Mouse (Mus musculus): ENCODE data around the gene Sipa1l3. TPM values are rescaled to one million over a fixed set of nuclear protein-coding genes. Genes with fewer than 3 reads are reported as not detected.

The Sipa1l3 gene
- polyA plus RNA-seq, 1 experiment from 2014 or later: 9.7 TPM

DNA sequence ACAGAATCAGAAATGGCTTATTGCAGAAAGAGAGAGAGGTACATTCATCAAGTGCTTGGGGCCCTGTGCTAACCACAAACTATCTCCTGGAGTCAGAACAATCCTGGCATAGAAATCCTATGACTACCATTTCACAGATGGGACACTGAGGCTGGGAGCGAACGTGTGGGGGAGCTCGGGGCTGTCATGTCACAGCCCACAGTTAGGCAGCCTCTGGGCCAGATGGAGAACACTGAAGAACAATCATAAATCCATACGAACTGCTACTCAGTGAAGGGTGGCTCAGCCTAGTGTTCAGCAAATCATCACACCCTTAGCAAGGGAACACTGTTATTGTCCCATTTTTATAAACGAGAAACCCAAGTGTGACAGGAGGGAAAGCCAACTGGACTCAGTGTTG, 1.3 kb downstream of the Sipa1l3 start:
- ATAC-seq (ENCODE audit: low FRiP score, low TSS enrichment) (no peak), DNase-seq (ENCODE audit: low spot score) (no peak)
- Histone ChIP-seq H3K27ac (replicated peaks) (no peak overlapping the region), H3K4me1 (replicated peaks; ENCODE audit: control insufficient read depth, insufficient read depth) (peaks cover 8% of the 10 kb centered on the region; the same call in 1 of the 2 replicates), H3K36me3 (ENCODE audit: control insufficient read depth, insufficient read depth, low read length) (no peaks in the 10 kb centered on the region), H3K27me3 (ENCODE audit: control insufficient read depth, insufficient read depth, low read length) (no peaks in the 10 kb centered on the region), H3K9me3 (ENCODE audit: control insufficient read depth, low read length) (no peaks in the 10 kb centered on the region), H3K4me2 (replicated peaks; ENCODE audit: low read depth) (peak overlapping the region; percentile 83), H3K4me3 (ENCODE audit: low read depth, low read length) (peak overlapping the region; percentile 92), H3K9ac (ENCODE audit: low read length) (peak overlapping the region; percentile 87)
- 47% methylated on average over 5 of the region's 5 CpGs for WGBS
- TF ChIP-seq EP300 (optimal IDR thresholded peaks at IDR 0.05) (no peak), CTCF (IDR thresholded peaks at IDR 0.05; ENCODE audit: low read depth) (no peak)

GRCm38 (mm10) chr7:29515652-29516051, 2.8 kb downstream of the Sipa1l3 start:
- Histone ChIP-seq H3K4me3 (ENCODE audit: low read depth, low read length) (no peak overlapping the region), H3K27ac (replicated peaks) (no peak overlapping the region), H3K9ac (ENCODE audit: low read length) (no peak overlapping the region), H3K36me3 (ENCODE audit: control insufficient read depth, insufficient read depth, low read length) (no peaks in the 10 kb centered on the region), H3K9me3 (ENCODE audit: control insufficient read depth, low read length) (no peaks in the 10 kb centered on the region), H3K4me2 (replicated peaks; ENCODE audit: low read depth) (no peak overlapping the region), H3K4me1 (replicated peaks; ENCODE audit: control insufficient read depth, insufficient read depth) (peaks cover 11% of the 10 kb centered on the region; the same call in 1 of the 2 replicates), H3K27me3 (ENCODE audit: control insufficient read depth, insufficient read depth, low read length) (no peaks in the 10 kb centered on the region)
- no peak for ATAC-seq (ENCODE audit: low FRiP score, low TSS enrichment)
- TF ChIP-seq EP300 (optimal IDR thresholded peaks at IDR 0.05) (no peak), CTCF (IDR thresholded peaks at IDR 0.05; ENCODE audit: low read depth) (no peak)
- no peak for DNase-seq (ENCODE audit: low spot score)
- WGBS: 61% methylated on average over 3 of the region's 3 CpGs

DNA sequence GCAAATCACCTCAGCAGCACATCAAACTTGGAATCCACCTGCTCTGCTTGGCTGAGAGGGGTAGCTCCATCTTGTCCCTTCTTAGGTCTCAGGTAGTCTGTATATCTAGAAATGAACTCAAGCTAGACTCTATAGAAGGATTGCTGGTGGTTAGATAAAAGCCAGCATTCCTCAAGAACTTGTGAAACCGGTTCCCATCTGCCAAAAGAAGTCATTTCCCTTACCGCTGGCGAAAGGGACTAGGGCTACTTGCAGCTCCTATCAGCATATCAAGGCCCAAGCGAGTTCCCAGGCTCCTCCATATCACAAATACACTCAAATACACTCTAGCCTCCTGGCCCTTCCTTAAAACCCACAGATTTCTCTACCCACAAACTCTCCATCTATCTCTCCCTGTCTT, 5.7 kb downstream of the Sipa1l3 start:
- Histone ChIP-seq H3K4me1 (replicated peaks; ENCODE audit: control insufficient read depth, insufficient read depth) (peaks cover 11% of the 10 kb centered on the region), H3K27me3 (ENCODE audit: control insufficient read depth, insufficient read depth, low read length) (no peaks in the 10 kb centered on the region), H3K36me3 (ENCODE audit: control insufficient read depth, insufficient read depth, low read length) (no peaks in the 10 kb centered on the region), H3K27ac (replicated peaks) (peak overlapping the region; percentile 70), H3K9ac (ENCODE audit: low read length) (no peak overlapping the region), H3K9me3 (ENCODE audit: control insufficient read depth, low read length) (no peaks in the 10 kb centered on the region), H3K4me2 (replicated peaks; ENCODE audit: low read depth) (0 out of 2 replicates have a peak overlapping the region, but pooled peaks have one; percentile 1), H3K4me3 (ENCODE audit: low read depth, low read length) (no peak overlapping the region)
- ATAC-seq (ENCODE audit: low FRiP score, low TSS enrichment): no peak
- 54% methylated on average over 4 of the region's 4 CpGs for WGBS
- DNase-seq (ENCODE audit: low spot score): peak; percentile 43
- TF ChIP-seq EP300 (optimal IDR thresholded peaks at IDR 0.05) (no peak), CTCF (IDR thresholded peaks at IDR 0.05; ENCODE audit: low read depth) (no peak)

GRCm38 (mm10) chr7:29511598-29512275, 6.7 kb downstream of the Sipa1l3 start:
- Histone ChIP-seq H3K9ac (ENCODE audit: low read length) (0 out of 2 replicates have a peak overlapping the region, but pooled peaks have one; percentile 2), H3K27ac (replicated peaks) (peak overlapping the region; percentile 70), H3K36me3 (ENCODE audit: control insufficient read depth, insufficient read depth, low read length) (no peaks in the 10 kb centered on the region), H3K9me3 (ENCODE audit: control insufficient read depth, low read length) (no peaks in the 10 kb centered on the region), H3K4me3 (ENCODE audit: low read depth, low read length) (no peak overlapping the region), H3K4me2 (replicated peaks; ENCODE audit: low read depth) (no peak overlapping the region), H3K27me3 (ENCODE audit: control insufficient read depth, insufficient read depth, low read length) (no peaks in the 10 kb centered on the region), H3K4me1 (replicated peaks; ENCODE audit: control insufficient read depth, insufficient read depth) (peaks cover 8% of the 10 kb centered on the region)
- ATAC-seq (ENCODE audit: low FRiP score, low TSS enrichment) (no peak; the same call in 1 of the 2 replicates), DNase-seq (ENCODE audit: low spot score) (peak; percentile 37)
- 36% methylated on average over 9 of the region's 9 CpGs for WGBS
- TF ChIP-seq EP300 (optimal IDR thresholded peaks at IDR 0.05) (no peak), CTCF (IDR thresholded peaks at IDR 0.05; ENCODE audit: low read depth) (no peak)

GRCm38 (mm10) chr7:29508522-29508921, 9.9 kb downstream of the Sipa1l3 start:
- Histone ChIP-seq H3K36me3 (ENCODE audit: control insufficient read depth, insufficient read depth, low read length) (no peaks in the 10 kb centered on the region), H3K4me3 (ENCODE audit: low read depth, low read length) (no peak overlapping the region), H3K27ac (replicated peaks) (peak overlapping the region; percentile 67; the same call in 1 of the 2 replicates), H3K4me2 (replicated peaks; ENCODE audit: low read depth) (no peak overlapping the region), H3K27me3 (ENCODE audit: control insufficient read depth, insufficient read depth, low read length) (no peaks in the 10 kb centered on the region), H3K9me3 (ENCODE audit: control insufficient read depth, low read length) (no peaks in the 10 kb centered on the region), H3K4me1 (replicated peaks; ENCODE audit: control insufficient read depth, insufficient read depth) (peaks cover 5% of the 10 kb centered on the region), H3K9ac (ENCODE audit: low read length) (no peak overlapping the region)
- TF ChIP-seq EP300 (optimal IDR thresholded peaks at IDR 0.05) (no peak), CTCF (IDR thresholded peaks at IDR 0.05; ENCODE audit: low read depth) (no peak)
- ATAC-seq (ENCODE audit: low FRiP score, low TSS enrichment) (no peak), DNase-seq (ENCODE audit: low spot score) (no peak)
- 59% methylated on average over 7 of the region's 7 CpGs for WGBS

All from stomach, postnatal 0 days (tissue).